Mouse (Mus musculus) lung, postnatal 0 days (tissue): ENCODE results near the gene Aak1.

ENCODE experiments used
- CTCF ChIP-seq: IDR thresholded peaks from 2 replicates; pipeline ENCODE4 v1.5.1; 2016; ENCODE audit warnings: antibody characterized with exemption, mild to moderate bottlenecking
- EP300 ChIP-seq: IDR thresholded peaks from 2 replicates; pipeline ENCODE4 v1.6.1; 2016; ENCODE audit warnings: antibody characterized with exemption, mild to moderate bottlenecking, control low read depth

GRCm38 (mm10) chr6:86884230-86884629, 34.9 kb downstream of the Aak1 start:
- TF ChIP-seq CTCF, result no peak
- TF ChIP-seq EP300, result no peak
